Mouse (Mus musculus) right cerebral cortex, postnatal 10 days (tissue): ENCODE measurements around the gene Bco1.
A peak's percentile ranks its signal among the peaks of the same experiment; 100 is the strongest.

Source experiments
- DNase-seq, 2 experiments: peaks; one replicate each; pipeline ENCODE4 v3.0.0; 2021; ENCODE audit warnings: low spot score in 2 of 2

Gene Bco1

DNA sequence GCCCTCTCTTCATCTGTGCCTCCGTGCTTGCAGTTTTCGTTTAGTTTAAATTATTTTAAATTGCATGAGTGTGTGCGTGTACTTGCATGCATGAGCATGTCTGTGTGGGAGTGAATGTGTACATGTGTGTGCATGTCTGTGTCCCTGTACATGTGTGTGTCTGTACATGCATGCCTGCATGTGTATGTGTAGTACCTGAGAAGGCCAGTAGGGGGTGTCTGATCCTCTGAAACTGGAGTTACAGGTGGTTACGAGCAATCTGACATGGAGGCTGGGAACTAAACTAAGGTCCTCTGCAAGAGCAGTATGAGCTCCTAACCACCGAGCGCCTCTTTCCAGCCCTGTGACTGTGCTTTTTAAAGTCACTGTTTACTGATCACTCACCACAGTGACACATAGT, 52.9 kb downstream of the Bco1 start:
- DNase-seq = no peak

DNA sequence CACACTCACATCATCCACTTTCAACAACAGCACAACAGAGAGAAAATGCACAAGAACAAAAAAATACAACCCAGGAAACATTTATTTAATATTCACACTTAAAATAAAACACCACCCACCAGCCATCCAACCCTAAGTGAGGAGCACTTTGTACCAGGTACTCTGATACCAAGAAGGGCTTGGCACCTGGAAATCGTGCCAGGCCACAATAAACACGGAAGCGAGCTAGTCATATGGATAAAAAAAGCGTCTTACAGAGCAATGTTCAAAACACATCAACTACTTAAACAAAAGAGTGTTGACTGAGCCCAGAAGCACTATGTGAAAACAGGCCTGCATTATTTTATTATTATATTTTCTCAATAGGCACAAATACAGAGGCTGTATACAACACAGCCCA, 60.5 kb downstream of the Bco1 start:
- DNase-seq = no peak

DNA sequence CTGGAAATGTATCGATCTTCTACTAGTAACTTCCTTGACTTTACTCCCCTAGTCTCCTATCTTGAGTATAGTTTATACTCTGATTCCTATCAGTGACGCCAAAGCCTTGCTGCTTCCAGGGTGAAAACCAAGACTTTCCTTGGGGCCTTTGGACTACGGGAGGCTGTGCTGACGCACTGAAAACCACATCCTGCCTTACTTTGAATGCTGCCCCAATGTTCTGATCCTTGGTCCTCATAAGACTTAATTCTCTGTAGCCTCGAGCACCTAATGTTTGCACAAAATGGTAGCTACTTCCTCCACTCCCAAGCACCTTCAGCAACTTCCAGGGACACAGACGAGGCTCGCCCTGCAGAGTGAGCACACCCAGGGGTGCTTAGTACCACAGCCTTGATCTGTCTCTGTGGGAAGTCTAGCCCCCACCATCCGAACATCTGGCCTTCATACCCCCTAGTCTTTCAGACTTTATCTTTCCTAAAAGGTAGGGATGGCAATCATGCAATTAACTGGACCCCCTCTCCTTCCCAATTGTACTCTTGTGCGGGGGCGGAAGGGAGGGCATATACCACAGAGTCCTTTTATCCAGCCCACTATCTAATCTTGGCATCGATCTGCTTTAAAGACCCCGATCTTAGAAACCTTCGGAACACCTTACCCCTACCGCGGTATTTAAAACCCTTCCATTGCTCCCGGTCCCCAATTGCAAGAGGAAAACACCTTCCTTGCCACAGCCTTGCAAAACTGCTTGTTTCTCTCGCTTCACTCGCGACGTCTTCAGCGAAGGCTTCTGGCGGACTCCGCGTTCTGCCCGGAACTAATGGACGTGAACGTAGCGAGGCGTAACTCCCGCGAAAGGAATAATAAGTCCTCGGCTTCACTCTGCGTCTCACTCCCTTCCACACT, 61.5 kb downstream of the Bco1 start:
- DNase-seq = no peak

DNA sequence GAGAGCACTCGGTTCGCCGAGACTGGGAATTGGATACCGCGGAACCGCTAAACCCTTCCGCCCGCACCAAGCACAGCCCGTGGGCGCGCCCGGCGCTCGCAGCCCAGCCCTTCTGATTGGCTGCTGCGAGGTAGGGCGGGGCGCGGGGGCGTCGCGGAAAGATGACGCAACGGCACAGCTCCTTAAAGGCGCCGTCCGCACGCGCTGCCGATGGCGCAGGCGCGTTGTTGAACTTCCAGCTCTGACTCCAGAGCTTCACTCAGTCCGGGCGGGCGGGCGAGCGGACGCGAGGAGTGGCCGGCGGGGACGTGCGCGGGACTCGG, 62.1 kb downstream of the Bco1 start:
- DNase-seq = peak; percentile 98

DNA sequence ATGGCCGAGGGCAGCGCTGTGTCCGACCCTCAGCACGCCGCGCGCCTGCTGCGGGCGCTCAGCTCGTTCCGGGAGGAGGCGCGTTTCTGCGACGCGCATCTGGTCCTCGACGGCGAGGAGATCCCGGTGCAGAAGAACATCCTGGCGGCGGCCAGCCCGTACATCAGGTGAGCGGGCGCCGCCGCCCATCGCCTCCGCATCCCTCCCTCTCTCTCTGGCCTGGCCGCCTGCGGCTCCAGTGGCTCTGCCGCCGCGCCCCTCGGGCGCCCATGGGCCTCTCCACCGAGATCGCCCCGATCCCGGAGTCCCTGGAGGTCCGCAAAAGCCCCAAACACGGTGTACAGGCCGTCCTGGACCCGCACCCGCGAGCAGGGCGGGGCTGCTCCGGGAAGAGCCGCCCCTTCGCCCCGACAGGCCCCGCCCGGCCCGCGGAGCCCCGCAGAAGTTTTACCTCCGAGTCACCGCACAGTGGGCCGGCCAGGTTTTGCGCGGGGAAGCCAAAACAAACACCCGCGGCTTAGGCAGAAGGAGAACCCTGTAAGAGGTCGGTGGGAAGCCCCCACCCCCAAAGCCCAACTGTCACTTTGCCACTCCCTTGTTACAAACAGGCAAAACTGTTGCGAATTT, 62.6 kb downstream of the Bco1 start, which contains the start of gene Gan:
TSS of gene Gan (plus strand) at position 1 of the 627 bp plus-strand sequence.
- DNase-seq = peak in 1 of 2 experiments; percentile 46

DNA sequence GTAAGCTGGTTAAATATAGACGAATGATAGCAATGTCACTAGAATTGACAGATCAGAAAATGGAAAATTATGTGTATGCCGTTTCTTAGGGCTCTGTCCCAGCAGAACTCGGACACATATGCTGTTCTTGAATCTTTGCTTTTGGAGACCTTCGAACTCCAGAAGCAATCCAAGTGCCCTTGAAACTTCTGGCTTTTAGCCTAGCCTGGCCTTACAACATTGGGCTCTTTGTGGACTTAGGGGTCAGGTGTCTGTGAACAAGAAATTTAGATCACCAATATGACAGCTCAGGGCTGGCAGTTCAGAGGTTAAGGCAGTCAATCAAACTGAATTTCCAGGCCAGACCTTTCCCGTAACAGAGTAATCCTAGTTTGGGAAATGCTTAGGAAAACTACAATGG, 63.4 kb downstream of the Bco1 start:
- no peak for DNase-seq

DNA sequence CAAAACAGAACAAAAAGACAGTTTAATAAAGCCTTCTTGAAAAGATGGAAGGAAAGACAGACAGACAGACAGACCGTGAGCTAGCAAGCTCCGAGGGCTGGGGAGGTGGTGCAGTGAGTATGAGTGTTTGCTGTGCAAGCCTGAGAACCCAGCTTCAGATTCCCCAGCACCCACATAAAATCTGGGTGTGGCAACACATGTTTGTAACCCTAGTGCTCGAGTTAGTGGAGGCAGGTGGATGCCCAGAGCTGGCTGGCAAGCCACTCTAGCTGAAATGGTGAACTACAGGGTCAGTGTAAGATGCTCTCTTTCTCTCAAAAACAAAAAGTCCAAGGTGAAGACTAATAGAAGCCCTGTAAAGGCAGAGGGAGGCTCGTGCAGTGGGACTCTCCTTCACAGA, 69.3 kb downstream of the Bco1 start:
- DNase-seq = no peak

DNA sequence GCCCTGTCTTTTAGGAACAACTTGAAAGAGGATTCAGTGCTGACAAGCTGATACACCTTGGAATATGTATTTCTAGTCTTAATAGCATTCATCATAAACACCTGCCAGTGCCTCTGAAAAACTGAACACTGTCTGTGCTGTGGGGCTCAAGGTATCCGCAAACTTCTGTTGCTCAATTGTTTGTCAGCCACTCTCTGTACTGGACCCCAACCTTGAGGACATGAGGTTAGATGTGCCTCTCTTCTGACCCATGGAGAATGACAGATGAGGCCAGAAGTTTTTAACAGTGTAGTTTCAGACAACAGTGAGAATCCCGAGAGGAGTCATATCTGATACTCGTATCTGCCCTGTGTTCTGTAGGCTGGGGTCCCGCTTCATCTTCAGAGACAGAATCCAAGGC, 69.9 kb downstream of the Bco1 start:
- no peak for DNase-seq

DNA sequence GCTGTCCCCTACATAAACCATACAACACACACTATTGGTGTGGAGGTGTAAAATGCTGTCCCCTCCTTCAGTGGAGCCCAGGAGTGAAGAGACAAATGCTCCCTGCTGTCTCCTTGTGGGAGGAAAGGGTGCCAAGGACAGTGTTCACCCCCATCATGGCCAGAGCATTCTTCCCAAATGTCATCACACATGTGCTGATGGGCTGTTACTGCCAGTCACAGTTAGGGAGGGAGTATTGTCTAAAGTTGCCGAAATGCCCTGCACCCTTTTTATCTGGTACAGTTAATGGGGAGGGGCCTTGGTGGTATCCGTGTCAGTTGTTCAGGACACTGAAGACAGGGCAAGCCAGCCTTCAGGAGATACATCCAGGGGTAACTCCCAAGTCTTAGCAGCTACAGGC, 70.9 kb downstream of the Bco1 start:
- DNase-seq = no peak

DNA sequence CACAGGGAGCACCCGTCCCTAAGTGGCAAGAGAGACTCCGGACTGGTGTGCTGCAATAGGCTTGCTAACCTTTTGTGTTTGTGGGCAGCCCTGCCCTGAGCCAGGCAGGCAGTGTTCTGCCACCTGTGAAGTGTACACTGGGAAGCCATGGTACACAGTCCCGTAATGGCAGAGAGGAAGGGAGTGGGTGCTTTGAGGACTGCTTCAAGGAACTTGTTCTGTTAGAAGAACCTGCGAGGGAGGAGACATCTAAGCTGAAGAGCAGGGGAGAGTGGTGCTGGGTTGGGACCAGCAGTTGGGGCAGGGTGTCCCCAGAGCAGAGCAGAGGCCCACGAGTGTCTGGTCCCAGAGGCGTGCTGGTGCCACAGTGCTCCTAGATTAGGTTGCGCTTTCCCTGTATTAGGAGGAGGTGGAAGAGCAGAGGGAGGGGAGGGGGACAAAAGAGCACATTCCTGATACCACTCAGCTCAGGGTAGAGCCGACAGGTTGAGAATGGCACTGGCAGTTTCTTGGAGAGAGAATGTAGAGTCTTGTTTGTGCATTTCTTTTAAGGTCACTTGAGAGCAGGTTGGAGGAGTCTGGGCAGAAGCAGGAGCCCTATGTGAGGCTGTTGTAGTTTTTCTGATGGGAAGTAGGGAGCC, 71.7 kb downstream of the Bco1 start:
- no peak for DNase-seq

DNA sequence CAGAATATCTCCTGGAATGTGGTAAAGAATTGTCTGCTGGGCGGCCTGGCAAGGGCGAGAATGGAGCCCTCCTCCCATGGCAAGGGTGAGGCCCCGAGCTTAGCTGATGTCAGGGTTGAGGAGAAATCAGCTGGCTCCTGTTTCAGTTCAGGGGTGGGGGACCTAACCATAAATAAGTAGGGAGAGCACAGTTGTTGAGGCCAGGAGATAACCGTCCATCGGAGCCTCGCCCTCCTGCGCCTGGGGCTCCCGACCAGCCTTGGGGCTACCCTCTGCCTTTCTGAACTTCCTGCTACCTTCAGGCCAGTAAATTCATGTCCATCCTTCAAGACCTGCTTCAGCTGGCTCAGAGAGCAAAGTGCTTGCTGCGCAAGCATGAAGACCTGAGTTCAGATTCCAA, 72.7 kb downstream of the Bco1 start:
- no peak for DNase-seq

DNA sequence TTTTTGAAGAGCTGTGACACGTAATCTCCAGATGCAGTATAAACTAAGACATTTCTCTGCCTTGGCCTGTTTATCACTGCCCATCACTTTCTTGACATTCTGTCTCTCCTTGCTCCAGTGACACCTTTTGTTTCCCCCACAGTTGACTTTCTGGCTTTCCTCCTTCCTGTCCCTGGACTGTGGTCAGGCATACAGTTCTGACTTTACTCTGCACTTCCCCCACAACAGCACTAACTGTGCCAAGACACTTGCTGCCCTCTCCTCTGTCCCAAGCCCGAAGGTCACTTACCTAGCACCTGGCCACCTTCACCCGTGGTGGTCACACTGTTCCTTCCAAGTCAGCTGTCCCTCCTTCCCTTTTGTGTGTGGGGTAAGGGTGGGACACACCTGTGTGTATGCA, 76.2 kb downstream of the Bco1 start:
- no peak for DNase-seq

DNA sequence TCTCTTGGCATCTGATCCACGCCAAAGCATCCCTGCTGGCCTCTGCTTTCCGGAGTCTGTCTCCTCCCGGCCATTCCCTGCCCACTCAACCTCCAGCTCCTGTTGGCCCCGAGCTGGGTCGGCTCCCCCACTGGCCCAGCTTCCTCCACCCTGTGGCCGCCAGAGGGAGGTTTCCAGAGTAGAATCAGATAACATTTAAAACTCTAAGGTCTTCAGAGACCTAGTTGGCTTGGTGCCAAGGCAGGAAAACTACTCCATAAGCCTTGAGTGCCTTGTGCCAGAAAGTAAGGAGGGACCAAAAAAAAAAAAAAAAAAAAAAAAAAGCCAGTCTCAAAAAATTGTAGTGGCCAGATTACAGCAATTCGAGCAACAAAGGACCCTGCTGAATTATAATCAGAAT, 77.2 kb downstream of the Bco1 start:
- peak; percentile 48 to 54 for DNase-seq

DNA sequence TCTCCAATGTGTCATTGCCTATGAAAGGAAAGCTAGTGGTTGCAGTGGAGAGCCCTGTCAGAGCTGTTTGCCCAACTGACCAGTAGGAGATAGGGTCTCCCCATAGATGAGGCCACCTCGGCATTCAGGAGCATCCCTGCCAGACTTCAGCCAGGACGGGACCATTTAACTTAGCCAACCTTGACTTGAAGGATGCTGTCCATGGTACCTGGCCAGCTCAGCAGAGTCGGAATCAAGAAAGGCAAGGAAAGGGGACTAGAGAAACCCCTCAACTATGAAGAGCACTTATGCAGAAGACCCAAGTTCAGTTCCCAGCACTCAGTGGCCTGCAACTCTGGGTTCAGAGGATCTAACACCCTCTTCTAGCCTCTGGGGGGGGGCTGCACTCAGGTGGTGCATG, 78.0 kb downstream of the Bco1 start:
- no peak for DNase-seq

DNA sequence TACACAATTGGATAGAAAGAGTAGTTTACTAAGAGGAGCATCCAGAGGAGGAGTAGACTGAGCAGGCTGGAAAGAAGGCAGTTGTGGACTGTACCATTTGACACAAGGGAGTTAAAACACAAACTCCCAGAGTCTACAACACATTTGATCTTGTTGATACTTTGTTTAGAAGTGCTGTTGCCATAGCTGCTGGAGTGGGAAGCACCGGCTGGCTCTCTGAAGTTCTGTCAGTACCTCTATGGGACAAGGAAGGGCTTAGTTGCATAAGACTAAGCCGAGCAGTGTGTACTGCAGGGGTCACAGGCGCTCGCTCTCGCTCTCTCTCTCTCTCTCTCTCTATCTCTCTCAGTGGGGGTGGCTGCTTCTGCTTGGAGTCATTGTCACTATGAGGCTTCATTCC, 78.9 kb downstream of the Bco1 start:
- DNase-seq = no peak

DNA sequence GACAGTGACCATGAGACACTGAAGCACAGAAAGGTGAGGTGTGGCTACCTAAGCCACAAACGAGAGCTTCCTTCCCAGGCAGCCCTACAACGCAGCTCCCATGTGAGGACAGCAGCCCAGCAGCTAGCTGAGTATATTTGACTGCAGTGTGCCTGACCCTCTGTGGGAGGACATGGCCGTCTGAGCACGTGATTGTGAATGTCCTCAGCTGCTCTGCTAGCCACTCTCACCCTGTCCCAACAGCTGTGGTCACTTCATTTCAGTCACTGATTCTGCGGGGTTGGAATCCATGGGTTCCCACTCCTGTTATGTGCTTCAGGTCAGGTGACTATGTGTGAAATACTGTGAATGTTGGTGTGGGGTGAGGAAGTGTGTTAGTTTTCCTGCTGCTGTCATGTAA, 80.7 kb downstream of the Bco1 start:
- DNase-seq = no peak

DNA sequence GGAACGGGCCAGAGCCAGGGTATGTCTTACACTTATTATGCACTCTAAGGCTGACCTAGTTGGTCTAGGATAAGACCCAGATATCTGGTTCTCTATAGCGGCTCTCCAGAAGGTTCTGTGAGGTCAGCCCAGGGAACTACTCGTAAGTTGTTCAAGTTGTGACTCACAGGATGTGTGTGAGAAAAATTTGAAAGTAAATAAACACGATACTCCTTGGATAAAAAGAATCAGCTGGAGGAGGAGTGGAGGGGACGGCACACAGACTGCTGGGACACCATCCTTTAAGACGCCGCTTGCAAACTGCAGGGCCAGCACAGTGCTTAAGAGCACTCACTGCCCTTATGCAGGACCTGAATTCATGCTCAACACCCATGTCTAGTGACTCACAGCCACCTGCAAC, 81.6 kb downstream of the Bco1 start:
- no peak for DNase-seq

DNA sequence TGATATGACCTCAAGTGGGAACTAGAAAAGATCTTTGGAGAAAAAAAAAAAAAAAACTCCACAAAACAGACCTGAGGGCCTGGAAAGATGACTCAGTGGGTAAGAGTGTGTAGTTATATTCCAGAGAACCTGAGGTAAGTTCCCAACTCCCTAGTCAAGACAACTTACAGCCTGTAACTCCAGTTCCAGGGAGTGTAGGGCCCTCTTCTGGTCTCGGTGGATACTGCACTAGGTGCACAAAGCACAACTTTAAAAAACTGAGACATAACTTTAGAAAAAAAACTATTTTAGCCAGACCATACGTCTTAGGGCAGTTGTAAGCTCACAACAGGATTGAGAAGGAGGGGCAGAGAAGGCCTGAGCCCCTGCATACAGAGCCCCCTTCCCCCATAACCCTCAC, 82.4 kb downstream of the Bco1 start:
- DNase-seq = no peak

DNA sequence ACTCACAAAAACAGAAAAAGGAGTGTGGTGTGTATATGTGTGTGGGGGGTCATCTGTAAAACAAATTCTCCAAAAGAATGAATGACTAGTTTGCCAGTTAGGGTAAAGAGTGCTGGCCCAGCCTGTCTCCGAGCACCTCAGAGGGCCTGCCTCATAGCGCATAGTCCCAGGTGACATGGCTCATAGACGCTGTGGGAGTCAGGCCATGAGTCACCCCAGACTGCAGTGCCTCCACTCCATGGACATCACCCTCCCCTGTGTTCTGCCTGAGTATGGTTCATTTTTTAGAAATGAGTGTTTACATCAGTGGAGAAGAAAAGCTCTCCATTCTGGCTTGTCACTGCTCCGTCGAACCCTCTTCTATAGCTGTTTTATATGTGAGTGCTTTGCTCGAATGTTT, 83.0 kb downstream of the Bco1 start:
- no peak for DNase-seq

DNA sequence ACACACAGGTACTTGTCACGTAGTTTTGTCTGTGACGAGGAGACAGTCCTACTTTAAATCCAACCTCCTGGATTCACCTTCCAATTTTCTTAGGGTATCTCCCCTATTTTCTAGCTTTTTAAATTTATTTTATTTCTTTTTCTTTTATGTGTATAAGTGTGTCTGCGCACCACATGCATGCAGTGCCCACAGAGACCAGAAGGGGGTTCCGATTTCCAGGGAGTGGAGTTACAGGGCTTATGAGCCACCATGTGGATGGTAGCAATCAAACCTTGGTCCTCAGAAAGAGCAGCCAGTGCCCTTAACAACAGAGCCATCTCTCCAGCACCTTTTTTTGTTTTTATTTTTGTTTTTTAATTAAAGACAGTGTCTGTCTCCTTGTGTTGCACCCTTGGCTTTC, 87.1 kb downstream of the Bco1 start:
- DNase-seq = no peak
